Mouse (Mus musculus) forebrain, embryonic 11.5 days (tissue): ENCODE measurements around the gene Kif4. TPM values are rescaled to one million over a fixed set of nuclear protein-coding genes. Genes with fewer than 3 reads are reported as not detected.

Experiments
- ATAC-seq: fragments of 200-750 bp; cut with Nextera tagmentation; replicated peaks from 2 replicates; pipeline ENCODE4 v1.8.0; 2017; ENCODE audit warnings: moderate TSS enrichment; ENCODE audit not compliant: low FRiP score
- DNase-seq: peaks from one replicate; pipeline ENCODE4 v3.0.0-alpha.2; 2017; ENCODE audit warnings: low spot score
- H3K27ac ChIP-seq: fragments of 300-500 bp; sonication (generic); 2 replicates; pipeline ENCODE4 v1.5.1; 2014; ENCODE audit warnings: low read depth, low read length
- H3K27me3 ChIP-seq: fragments of 300-500 bp; sonication (generic); 2 replicates; pipeline ENCODE4 v1.6.1; 2014; ENCODE audit warnings: mild to moderate bottlenecking, low read length, mixed read lengths; ENCODE audit not compliant: control insufficient read depth, insufficient read depth
- H3K36me3 ChIP-seq: fragments of 300-500 bp; sonication (generic); 2 replicates; pipeline ENCODE4 v1.6.1; 2014; ENCODE audit warnings: mild to moderate bottlenecking, low read length, moderate library complexity, mixed read lengths; ENCODE audit not compliant: control insufficient read depth, insufficient read depth
- H3K4me1 ChIP-seq: fragments of 300-500 bp; sonication (generic); replicated peaks from 2 replicates; pipeline ENCODE4 v1.6.1; 2014; ENCODE audit warnings: low read length, mixed read lengths; ENCODE audit not compliant: control insufficient read depth, insufficient read depth
- H3K4me2 ChIP-seq: fragments of 300-500 bp; sonication (generic); 2 replicates; pipeline ENCODE4 v1.6.1; 2014; ENCODE audit warnings: low read depth, mild to moderate bottlenecking, low read length, moderate library complexity, mixed read lengths; ENCODE audit not compliant: severe bottlenecking
- H3K4me3 ChIP-seq: fragments of 300-500 bp; sonication (generic); 2 replicates; pipeline ENCODE4 v1.5.1; 2014; ENCODE audit warnings: low read depth, low read length
- H3K9ac ChIP-seq: fragments of 300-500 bp; sonication (generic); 2 replicates; pipeline ENCODE4 v1.6.1; 2014; ENCODE audit warnings: low read length
- H3K9me3 ChIP-seq: fragments of 300-500 bp; sonication (generic); 2 replicates; pipeline ENCODE4 v1.6.1; 2016; ENCODE audit warnings: low read length, mixed read lengths; ENCODE audit not compliant: control insufficient read depth
- WGBS: fragments of 180-500 bp; shearing (Covaris S2); extraction: QIAGEN DNeasy Blood & Tissue Kit; methylation state at CpG from one replicate; pipeline ENCODE4 v1.1.7; 2014; 5-methylcytosine and 5-hydroxymethylcytosine counted together
- polyA plus RNA-seq: library from polyadenylated mRNA; unstranded; fragments of >200 nt; fragmentation: Nextera tagmentation; extraction: Ambion mirVana; gene quantifications from 2 replicates; pipeline ENCODE4 v1.2.1, GENCODE M21; 2014

Kif4 gene
- polyA plus RNA-seq, 1 experiment from 2014 or later = 63.2 TPM

- H3K36me3 ChIP-seq = no peaks in the 10 kb centered on the region
- H3K9me3 ChIP-seq = no peaks in the 10 kb centered on the region
- 0 out of 2 replicates have a peak, but pooled peaks cover 2% of the 10 kb centered on the region for H3K4me1 ChIP-seq
- no peak overlapping the region for H3K9ac ChIP-seq
- H3K4me2 ChIP-seq = no peak overlapping the region
- WGBS = 84% methylated on average over 3 of the region's 3 CpGs
- H3K4me3 ChIP-seq = no peak overlapping the region
- DNase-seq (no peak), ATAC-seq (no peak)
- H3K27me3 ChIP-seq = no peaks in the 10 kb centered on the region
- H3K27ac ChIP-seq = no peak overlapping the region
These were observed 149.9 kb downstream of the Kif4 start for GRCm38 (mm10) chrX:100775405-100775804.

GRCm38 (mm10) chrX:100776494-100776893 lies 151.0 kb downstream of the Kif4 start:
- peak overlapping the region; percentile 86; the same call in 1 of the 2 replicates for H3K27ac ChIP-seq
- DNase-seq (peak; percentile 63), ATAC-seq (peak; percentile 58)
- H3K9ac ChIP-seq = no peak overlapping the region
- no peaks in the 10 kb centered on the region for H3K27me3 ChIP-seq
- H3K4me1 ChIP-seq = 0 out of 2 replicates have a peak, but pooled peaks cover 2% of the 10 kb centered on the region
- H3K9me3 ChIP-seq = no peaks in the 10 kb centered on the region
- peak overlapping the region; percentile 58 for H3K4me2 ChIP-seq
- no peaks in the 10 kb centered on the region for H3K36me3 ChIP-seq
- peak overlapping the region; percentile 54 for H3K4me3 ChIP-seq
- 16% methylated on average over 9 of the region's 9 CpGs for WGBS

Other genes starting within 250 kb of the Kif4 start
- gene Otud6a, start 196.7 kb upstream of the Kif4 start, polyA plus RNA-seq = not detected in 2 replicates
- 0.35 and 0.77 TPM in 2 replicates for gene Awat2, start 183.0 kb upstream of the Kif4 start, polyA plus RNA-seq
- gene Igbp1, start 131.4 kb upstream of the Kif4 start, polyA plus RNA-seq = 33.5 and 33.8 TPM in 2 replicates
- gene Dgat2l6, start 100.9 kb upstream of the Kif4 start, polyA plus RNA-seq = not detected in 2 replicates
- gene Awat1, start 53.5 kb upstream of the Kif4 start, polyA plus RNA-seq = not detected in 2 replicates
- not detected in 2 replicates for gene P2ry4, start 30.9 kb upstream of the Kif4 start, polyA plus RNA-seq
- 0.23 TPM in 1 of 2 replicates, not detected in the other for gene Arr3, start 20.2 kb upstream of the Kif4 start, polyA plus RNA-seq
- 134 and 138 TPM in 2 replicates for gene Pdzd11, start 831 bp downstream of the Kif4 start, polyA plus RNA-seq
- gene Gdpd2, start 104.1 kb downstream of the Kif4 start, polyA plus RNA-seq = 6.4 and 6.5 TPM in 2 replicates
- gene Dlg3, start 142.0 kb downstream of the Kif4 start, polyA plus RNA-seq = 7.6 and 9.5 TPM in 2 replicates